Mouse (Mus musculus) liver, adult (tissue): ENCODE measurements around the gene Flt3.

Experiments used
- GATA4 ChIP-seq: IDR thresholded peaks from 2 replicates; pipeline ENCODE4 v1.6.1; 2014; ENCODE audit warnings: mild to moderate bottlenecking, low read length; ENCODE audit not compliant: insufficient replicate concordance

Gene Flt3

DNA sequence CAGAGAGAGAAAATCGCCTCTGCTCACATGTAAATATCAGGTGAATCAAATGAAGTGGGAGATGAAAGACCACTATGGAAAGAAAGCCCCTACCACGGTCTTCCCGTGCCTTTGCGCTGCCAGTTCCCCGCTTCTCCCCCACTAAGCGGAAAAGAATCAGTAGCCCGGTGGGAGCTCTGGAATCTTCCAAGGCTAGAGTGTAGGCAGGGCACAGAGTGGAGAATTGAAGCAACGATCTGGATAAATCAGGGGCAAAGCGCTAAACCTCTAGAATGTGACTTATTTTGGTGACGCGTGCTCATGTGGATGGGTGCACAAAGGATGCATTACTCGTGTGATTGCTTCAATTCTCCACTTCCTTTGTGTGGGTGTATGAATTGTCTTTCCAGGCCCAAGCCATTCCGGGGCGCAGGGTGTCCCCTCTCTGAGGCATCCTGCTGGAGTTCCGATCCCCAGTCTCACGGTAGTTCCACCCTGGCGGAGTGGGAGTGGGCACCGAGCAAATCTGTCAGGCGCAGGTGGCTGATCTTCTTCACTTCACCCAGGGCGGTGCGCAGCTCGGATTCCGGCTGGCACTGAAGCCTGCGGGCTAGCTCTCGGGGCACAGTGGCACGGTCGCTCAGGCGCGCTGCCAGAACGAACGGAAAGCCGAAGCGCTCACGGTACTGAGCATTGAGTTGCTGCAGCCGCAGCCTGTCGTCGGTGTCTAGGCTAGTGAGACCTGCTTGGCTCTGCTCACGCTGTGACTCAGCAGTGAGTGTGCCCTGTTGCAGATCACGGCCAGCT is 85.5 kb downstream of the Flt3 start:
- no peak for TF ChIP-seq GATA4

DNA sequence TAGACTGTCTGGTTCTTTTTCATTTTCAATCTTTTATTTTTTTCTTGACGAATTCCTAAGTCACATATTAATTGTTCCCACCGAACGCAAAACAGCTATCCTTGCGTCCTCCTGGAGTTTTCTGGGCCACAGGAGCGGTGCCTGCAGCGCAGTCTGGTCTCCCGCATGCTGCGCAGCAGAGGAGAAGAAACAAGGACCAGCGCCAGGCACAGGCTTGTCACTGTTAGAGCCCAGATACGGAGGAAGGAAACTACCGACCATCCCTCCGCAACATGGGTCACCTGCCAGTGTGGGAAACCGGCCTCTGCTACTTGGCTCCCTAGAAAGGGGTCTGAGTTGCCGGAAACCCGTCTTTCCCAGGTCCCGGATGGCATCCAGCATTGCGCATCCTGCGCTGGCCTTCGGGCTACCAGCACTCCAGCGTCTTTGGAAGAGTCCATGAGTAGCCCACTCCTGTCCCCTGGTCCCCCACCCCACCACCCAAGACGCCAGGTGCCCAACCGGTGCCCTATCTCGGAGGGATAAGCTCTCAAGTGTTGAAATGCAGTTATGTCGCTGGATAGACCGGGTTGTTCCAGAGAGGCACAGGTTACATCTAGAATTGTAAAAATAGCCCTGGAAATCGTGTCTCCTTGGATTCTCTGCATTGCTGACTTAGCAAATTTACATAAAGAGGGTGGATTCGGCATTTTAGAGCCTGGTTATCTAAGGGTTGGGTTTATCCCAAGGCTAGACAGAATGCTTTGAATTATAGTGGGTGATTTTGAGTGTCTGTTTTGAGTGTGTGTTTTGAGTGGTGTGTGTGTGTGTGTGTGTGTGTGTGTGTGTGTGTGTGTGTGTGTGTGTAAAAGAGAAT is 87.2 kb downstream of the Flt3 start:
- no peak for TF ChIP-seq GATA4

GRCm38 (mm10) chr5:147309786-147310185 is 90.5 kb downstream of the Flt3 start:
- TF ChIP-seq GATA4: no peak

GRCm38 (mm10) chr5:147308451-147308850 is 91.8 kb downstream of the Flt3 start:
- no peak for TF ChIP-seq GATA4

DNA sequence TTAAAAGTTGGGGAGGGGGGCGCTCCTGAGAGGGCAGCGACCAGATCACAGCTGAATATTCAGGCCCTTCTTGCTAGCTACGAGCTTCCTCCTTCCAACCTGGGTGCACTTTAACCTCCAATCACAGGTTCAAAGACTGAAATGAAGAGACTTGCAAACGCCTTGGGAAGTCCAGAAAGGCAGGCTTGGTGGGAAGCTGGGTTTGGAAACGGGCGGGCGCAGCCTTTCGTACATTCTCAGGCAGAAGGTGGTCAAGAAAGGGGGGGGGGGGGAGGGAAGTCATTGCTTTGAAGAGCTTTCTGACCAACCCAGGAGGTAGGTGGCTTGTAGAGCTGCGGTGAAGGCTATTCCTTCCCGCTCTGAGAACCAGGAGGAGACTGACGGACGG is 92.9 kb downstream of the Flt3 start:
- no peak for TF ChIP-seq GATA4

DNA sequence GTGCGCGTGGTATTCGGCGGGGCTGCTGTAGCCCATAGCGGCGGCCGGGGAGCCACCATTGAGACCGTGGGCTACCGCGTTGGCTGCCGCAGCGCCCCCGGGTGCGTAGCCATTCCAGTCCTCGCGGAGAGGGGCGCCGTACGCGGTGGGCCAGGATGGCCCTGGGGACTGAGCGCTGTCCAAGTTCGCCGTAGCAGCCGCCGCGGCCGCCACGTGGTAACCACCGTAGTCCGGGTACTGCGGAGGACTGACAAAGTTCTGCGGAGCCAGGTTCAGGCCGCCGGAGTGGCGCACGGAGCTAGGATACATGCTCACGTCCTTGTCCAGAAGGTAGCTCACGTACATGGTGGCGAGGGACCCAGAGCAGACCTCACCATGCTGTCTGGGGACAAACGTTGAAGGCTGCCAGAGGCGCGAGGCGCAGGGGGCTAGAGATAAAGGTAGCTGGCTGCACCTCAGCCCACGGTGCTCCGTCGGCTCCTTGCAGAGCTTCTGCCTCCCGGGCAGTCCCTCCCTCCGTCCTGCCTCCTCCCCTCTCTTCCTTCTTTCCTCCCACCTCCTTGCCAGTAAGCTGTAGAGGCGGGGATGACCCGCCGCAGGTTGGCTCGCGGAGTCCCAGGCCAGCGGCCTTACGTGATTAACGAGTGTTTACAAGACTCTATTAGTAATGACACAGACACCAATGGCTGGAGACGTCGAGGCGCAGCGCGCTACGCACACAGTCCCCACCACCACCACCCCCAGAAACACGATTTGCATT is 93.5 kb downstream of the Flt3 start, which contains the start of gene Cdx2:
Gene Cdx2, minus strand, starts transcription at position 633 of the 760 bp plus-strand sequence.
- TF ChIP-seq GATA4: no peak

GRCm38 (mm10) chr5:147305856-147306637 is 94.2 kb downstream of the Flt3 start:
- TF ChIP-seq GATA4: no peak

- no peak for TF ChIP-seq GATA4
These were observed 95.1 kb downstream of the Flt3 start for GRCm38 (mm10) chr5:147305166-147305565.

- no peak for TF ChIP-seq GATA4
These were observed 95.8 kb downstream of the Flt3 start for GRCm38 (mm10) chr5:147304276-147305155.

GRCm38 (mm10) chr5:147302746-147303400 is 97.4 kb downstream of the Flt3 start:
- no peak for TF ChIP-seq GATA4

- TF ChIP-seq GATA4: no peak
These were observed 98.1 kb downstream of the Flt3 start for GRCm38 (mm10) chr5:147302141-147302540.

DNA sequence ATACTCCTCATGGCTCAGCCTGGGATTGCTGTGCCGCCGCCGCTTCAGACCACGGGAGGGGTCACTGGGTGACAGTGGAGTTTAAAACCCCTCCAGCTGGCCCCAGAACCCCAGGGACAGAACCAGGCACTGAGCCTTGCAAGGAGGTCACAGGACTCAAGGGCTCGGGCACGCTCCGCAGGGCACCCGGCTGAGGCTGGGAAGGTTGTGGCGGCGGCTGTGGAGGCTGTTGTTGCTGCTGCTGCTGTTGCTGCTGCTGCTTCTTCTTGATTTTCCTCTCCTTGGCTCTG is 98.6 kb downstream of the Flt3 start:
- TF ChIP-seq GATA4: no peak
